Mouse (Mus musculus) G1E (cell line): Measurements from ENCODE around the gene Ep400. TPM values are rescaled to one million over a fixed set of nuclear protein-coding genes. Genes with fewer than 3 reads are reported as not detected.
"Not testable (repeated sequence)": the region's sequence is repeated elsewhere in the genome, so short reads cannot be mapped to it uniquely, and the experiment has no call there.

Source experiments
- ATAC-seq: 2 replicates; pipeline ENCODE4 v1.8.0; 2016; ENCODE audit warnings: mild to moderate bottlenecking; ENCODE audit not compliant: insufficient number of reproducible peaks, poor library complexity, low FRiP score, severe bottlenecking; ENCODE audit errors: extremely low read depth
- DNase-seq: peaks from one replicate; pipeline ENCODE4 v3.0.0; 2012; ENCODE audit warnings: low spot score
- H3K27me3 ChIP-seq: 2 replicates; pipeline ENCODE4 v1.6.1; 2012; ENCODE audit warnings: mild to moderate bottlenecking, low read length, inconsistent platforms; ENCODE audit not compliant: insufficient read depth
- H3K36me3 ChIP-seq: replicated peaks from 2 replicates; pipeline ENCODE3; 2012; ENCODE audit warnings: mild to moderate bottlenecking, inconsistent platforms
- H3K4me1 ChIP-seq: 2 replicates; pipeline ENCODE4 v1.6.1; 2012; ENCODE audit warnings: low read depth, low read length, inconsistent platforms, mixed read lengths; ENCODE audit not compliant: insufficient read depth
- H3K4me3 ChIP-seq: 2 replicates; pipeline ENCODE4 v1.5.1; 2012; ENCODE audit warnings: low read depth, mild to moderate bottlenecking, inconsistent platforms, low read length, moderate library complexity, mixed read lengths
- H3K9me3 ChIP-seq: replicated peaks from 2 replicates; pipeline ENCODE4 v1.6.1; 2012; ENCODE audit warnings: inconsistent platforms
- CTCF ChIP-seq: IDR thresholded peaks from 2 replicates; pipeline ENCODE4 v1.5.1; 2012; ENCODE audit warnings: low read depth, low read length, inconsistent platforms, mixed read lengths
- GATA1 ChIP-seq: IDR thresholded peaks from 2 replicates; pipeline ENCODE4 v1.6.1; 2012; ENCODE audit warnings: borderline replicate concordance, low read length, inconsistent platforms, mixed read lengths
- GATA2 ChIP-seq: IDR thresholded peaks from 2 replicates; pipeline ENCODE4 v1.6.1; 2012; ENCODE audit warnings: low read depth, low read length, inconsistent platforms, borderline replicate concordance
- POLR2AphosphoS5 ChIP-seq: IDR thresholded peaks from 2 replicates; pipeline ENCODE4 v1.6.1; 2012; ENCODE audit warnings: low read depth, low read length, inconsistent platforms; ENCODE audit not compliant: insufficient replicate concordance
- TAL1 ChIP-seq: conservative IDR thresholded peaks from 2 replicates; pipeline ENCODE4 v1.6.1; 2012; ENCODE audit warnings: low read depth, low read length, inconsistent platforms, mixed read lengths
- polyA plus RNA-seq: library from polyadenylated mRNA; stranded (reverse); fragments of >175 nt; gene quantifications from 2 replicates; pipeline ENCODE4 v1.2.3, GENCODE M21; 2012
- total RNA-seq, 2 experiments: library from RNA; stranded (forward) in 1 of 2; stranded (reverse) in 1 of 2; fragments of 200-1000 nt in 1 of 2; fragments of >200 nt in 1 of 2; fragmentation: Nextera tagmentation in 1 of 2; gene quantifications; 2 replicates each; pipeline ENCODE4 v1.2.3; 2014 to 2017

Gene Ep400
- total and polyA plus RNA-seq, 3 experiments = 42.0 to 162 (median 129) TPM

DNA sequence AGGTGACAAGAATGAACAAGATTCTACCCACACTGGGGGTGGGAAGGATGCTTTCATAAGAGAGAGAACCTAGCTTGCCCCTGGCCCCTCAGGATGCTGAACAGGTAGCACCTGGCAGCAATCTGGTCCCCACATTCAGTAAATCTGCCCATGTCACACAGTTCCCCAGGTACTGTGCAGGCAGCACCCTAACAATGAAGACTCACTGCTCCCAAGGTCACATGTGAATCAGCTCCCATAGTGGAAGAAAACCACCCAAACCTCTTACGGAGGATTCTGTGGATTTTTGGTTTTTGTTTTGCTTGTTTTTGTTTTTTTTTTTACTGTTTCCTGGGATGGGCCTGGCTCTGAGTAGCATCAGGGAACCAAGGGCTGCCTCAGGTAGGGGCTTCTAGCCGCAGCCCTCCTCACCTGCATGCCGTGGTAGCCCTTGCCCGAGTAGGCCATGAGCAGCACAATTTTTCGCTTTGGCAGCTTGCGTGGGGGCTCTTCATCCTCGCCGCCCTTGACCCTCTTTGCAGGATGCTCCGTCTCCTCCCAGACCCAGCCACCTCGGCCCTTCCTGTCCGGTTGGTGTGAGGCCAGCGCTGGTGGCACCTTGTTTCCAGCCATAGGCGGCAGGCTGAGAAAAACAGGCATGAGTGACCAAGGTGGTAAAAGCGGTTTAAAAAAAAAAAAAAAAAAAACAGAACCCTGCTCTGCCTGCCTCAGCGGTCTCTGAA is 8.9 kb upstream of the Ep400 start:
- Histone ChIP-seq H3K9me3 (no peaks in the 10 kb centered on the region), H3K4me3 (peak overlapping the region; percentile 90), H3K27me3 (no peaks in the 10 kb centered on the region), H3K36me3 (peaks cover 60% of the 10 kb centered on the region), H3K4me1 (peaks cover 83% of the 10 kb centered on the region)
- TF ChIP-seq TAL1 (no peak), GATA1 (no peak), CTCF (no peak), POLR2AphosphoS5 (no peak), GATA2 (no peak)
- no peak for ATAC-seq
- no peak for DNase-seq

DNA sequence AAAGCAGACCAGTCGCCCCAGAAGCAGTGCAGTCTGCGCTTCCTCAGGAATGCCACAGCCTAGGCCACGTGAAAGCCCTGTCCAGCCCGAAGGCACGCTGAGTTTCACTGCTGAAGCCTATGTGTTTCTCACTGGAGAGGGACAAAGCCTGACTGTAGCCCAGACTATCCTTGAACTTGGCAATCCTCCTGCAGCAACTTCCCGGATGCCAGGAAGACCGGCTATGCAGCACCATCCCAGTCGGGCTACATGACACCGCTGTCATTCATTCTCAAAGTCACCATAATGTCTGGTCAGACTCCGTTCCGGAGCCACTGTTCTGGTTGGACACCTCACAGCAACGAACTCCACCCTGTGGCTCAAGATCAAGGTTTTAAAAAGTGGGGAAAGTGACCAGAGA is 7.7 kb upstream of the Ep400 start:
- ATAC-seq = no peak
- DNase-seq = no peak
- peaks cover 88% of the 10 kb centered on the region for H3K4me1 ChIP-seq
- no peaks in the 10 kb centered on the region for H3K27me3 ChIP-seq
- no peaks in the 10 kb centered on the region for H3K9me3 ChIP-seq
- peaks cover 66% of the 10 kb centered on the region for H3K36me3 ChIP-seq
- H3K4me3 ChIP-seq = peak overlapping the region; percentile 41; the same call in 1 of the 2 replicates
- TF ChIP-seq CTCF = no peak
- TF ChIP-seq TAL1 = no peak
- TF ChIP-seq POLR2AphosphoS5 = no peak
- no peak for TF ChIP-seq GATA1
- TF ChIP-seq GATA2 = no peak

- no peaks in the 10 kb centered on the region for H3K9me3 ChIP-seq
- peaks cover 80% of the 10 kb centered on the region for H3K36me3 ChIP-seq
- no peak for TF ChIP-seq POLR2AphosphoS5
- no peak for TF ChIP-seq GATA2
- no peak for TF ChIP-seq CTCF
- TF ChIP-seq GATA1 = no peak
- no peak for TF ChIP-seq TAL1
- ATAC-seq (no peak), DNase-seq (no peak)
- no peaks in the 10 kb centered on the region for H3K27me3 ChIP-seq
- H3K4me1 ChIP-seq = peaks cover 82% of the 10 kb centered on the region
- no peak overlapping the region for H3K4me3 ChIP-seq
These were observed 5.6 kb upstream of the Ep400 start for GRCm38 (mm10) chr5:110776141-110776540.

GRCm38 (mm10) chr5:110774511-110774910 is 4.0 kb upstream of the Ep400 start:
- no peaks in the 10 kb centered on the region for H3K27me3 ChIP-seq
- H3K9me3 ChIP-seq = no peaks in the 10 kb centered on the region
- peak overlapping the region; percentile 61; the same call in 1 of the 2 replicates for H3K4me3 ChIP-seq
- DNase-seq (no peak), ATAC-seq (no peak)
- peaks cover 79% of the 10 kb centered on the region for H3K36me3 ChIP-seq
- no peak for TF ChIP-seq POLR2AphosphoS5
- TF ChIP-seq CTCF = no peak
- no peak for TF ChIP-seq GATA2
- no peak for TF ChIP-seq GATA1
- TF ChIP-seq TAL1 = no peak
- H3K4me1 ChIP-seq = peaks cover 73% of the 10 kb centered on the region

DNA sequence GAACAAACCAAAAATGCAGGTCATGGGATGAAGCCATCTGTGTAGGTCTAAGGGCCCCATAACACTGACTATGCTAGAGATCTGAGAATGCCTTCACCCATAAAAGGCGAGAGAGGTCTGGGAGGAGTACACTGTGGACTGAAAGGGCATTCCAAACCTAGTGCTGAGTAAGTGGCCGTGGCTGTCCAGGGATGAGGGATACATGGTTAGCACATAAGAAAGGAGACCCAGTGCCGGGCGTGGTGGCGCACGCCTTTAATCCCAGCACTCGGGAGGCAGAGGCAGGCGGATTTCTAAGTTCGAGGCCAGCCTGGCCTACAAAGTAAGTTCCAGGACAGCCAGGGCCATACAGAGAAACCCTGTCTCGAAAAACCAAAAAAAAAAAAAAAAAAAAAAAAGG is 2.4 kb upstream of the Ep400 start:
- not testable (repeated sequence) for ATAC-seq, DNase-seq, H3K9me3 ChIP-seq, H3K27me3 ChIP-seq
- peaks cover 73% of the 10 kb centered on the region for H3K4me1 ChIP-seq
- peak overlapping the region; percentile 23; the same call in 1 of the 2 replicates for H3K4me3 ChIP-seq
- H3K36me3 ChIP-seq = peaks cover 72% of the 10 kb centered on the region

GRCm38 (mm10) chr5:110770031-110770445 is 479 bp downstream of the Ep400 start:
- Histone ChIP-seq H3K9me3 (no peaks in the 10 kb centered on the region), H3K4me1 (peaks cover 69% of the 10 kb centered on the region), H3K36me3 (peaks cover 58% of the 10 kb centered on the region), H3K4me3 (peak overlapping the region; percentile 93), H3K27me3 (no peaks in the 10 kb centered on the region)
- peak; percentile 29 for DNase-seq
- ATAC-seq = no peak
- TF ChIP-seq CTCF = no peak
- no peak for TF ChIP-seq POLR2AphosphoS5
- no peak for TF ChIP-seq GATA1
- no peak for TF ChIP-seq TAL1

- Histone ChIP-seq H3K4me3 (peak overlapping the region; percentile 93), H3K4me1 (peaks cover 65% of the 10 kb centered on the region), H3K9me3 (no peaks in the 10 kb centered on the region), H3K36me3 (peaks cover 56% of the 10 kb centered on the region), H3K27me3 (no peaks in the 10 kb centered on the region)
- ATAC-seq (no peak), DNase-seq (no peak)
- TF ChIP-seq GATA2 = no peak
- no peak for TF ChIP-seq POLR2AphosphoS5
- TF ChIP-seq TAL1 = 0 out of 2 replicates have a peak, but pooled peaks have one; percentile 19
- TF ChIP-seq CTCF = no peak
- TF ChIP-seq GATA1 = no peak
These were observed 1.2 kb downstream of the Ep400 start for GRCm38 (mm10) chr5:110769272-110769671.
